Mouse (Mus musculus) olfactory bulb, adult 2 months (tissue): ENCODE measurements at regions not wholly inside any gene's neighbourhood (a gene's known extent, or its start where the extent isn't known, plus 50 kb on each side); places are given as distances from the start of the nearest gene placed in this dataset.

Experiments
- CTCF ChIP-seq: fragments of 200-500 bp; IDR thresholded peaks from 2 replicates; pipeline ENCODE4 v1.5.1; 2012; ENCODE audit warnings: low read depth, mild to moderate bottlenecking, low read length, moderate library complexity; ENCODE audit not compliant: insufficient read depth
- POLR2A ChIP-seq: fragments of 200-500 bp; IDR thresholded peaks from 2 replicates; pipeline ENCODE4 v1.6.1; 2012; ENCODE audit warnings: mild to moderate bottlenecking, low read depth, low read length, moderate library complexity; ENCODE audit not compliant: insufficient read depth

GRCm38 (mm10) chr4:7819847-7820246, 419.0 kb downstream of the Car8 start:
- no peak for TF ChIP-seq CTCF
- no peak for TF ChIP-seq POLR2A
